Mouse (Mus musculus) neutrophil, adult 5-6 weeks (primary cell): ENCODE measurements around the gene Fam219a. TPM values are rescaled to one million over a fixed set of nuclear protein-coding genes. Genes with fewer than 3 reads are reported as not detected.

Experiments used
- ATAC-seq: fragments of 151-379, 151-347 bp; 2 replicates; pipeline ENCODE4 v1.8.0; 2017; ENCODE audit warnings: mild to moderate bottlenecking, moderate TSS enrichment; ENCODE audit not compliant: insufficient number of reproducible peaks, poor library complexity, low FRiP score, severe bottlenecking; ENCODE audit errors: extremely low read depth
- total RNA-seq: library from RNA; stranded (forward); fragments of 200-1000 nt; gene quantifications from 2 replicates; pipeline ENCODE4 v1.2.3, GENCODE M21; 2017

Gene Fam219a
- total RNA-seq, 1 experiment from 2014 or later: 8.4 TPM

- no peak for ATAC-seq
Observed at GRCm38 (mm10) chr4:41556311-41556953, 12.9 kb downstream of the Fam219a start.

- ATAC-seq: no peak
Observed at GRCm38 (mm10) chr4:41554994-41555663, 14.2 kb downstream of the Fam219a start.

GRCm38 (mm10) chr4:41553116-41553515 is 16.2 kb downstream of the Fam219a start:
- ATAC-seq: no peak

- ATAC-seq: peak; percentile 70; the same call in 1 of the 2 replicates
Observed at GRCm38 (mm10) chr4:41552529-41552928, 16.8 kb downstream of the Fam219a start.

- ATAC-seq: no peak
Observed at GRCm38 (mm10) chr4:41547086-41547485, 22.3 kb downstream of the Fam219a start.

GRCm38 (mm10) chr4:41545985-41546384 is 23.4 kb downstream of the Fam219a start:
- ATAC-seq: no peak

- ATAC-seq: no peak
Observed at GRCm38 (mm10) chr4:41542136-41542535, 27.2 kb downstream of the Fam219a start.

- no peak for ATAC-seq
Observed at GRCm38 (mm10) chr4:41534866-41535265, 34.5 kb downstream of the Fam219a start.

- ATAC-seq: no peak
Observed at GRCm38 (mm10) chr4:41532420-41532819, 36.9 kb downstream of the Fam219a start.

- no peak for ATAC-seq
Observed at GRCm38 (mm10) chr4:41527996-41528395, 41.3 kb downstream of the Fam219a start.

- no peak for ATAC-seq
Observed at GRCm38 (mm10) chr4:41527076-41527475, 42.3 kb downstream of the Fam219a start.

- no peak for ATAC-seq
Observed at GRCm38 (mm10) chr4:41526553-41526952, 42.8 kb downstream of the Fam219a start.

- no peak for ATAC-seq
Observed at GRCm38 (mm10) chr4:41524829-41525228, 44.5 kb downstream of the Fam219a start.

GRCm38 (mm10) chr4:41523839-41524238 is 45.5 kb downstream of the Fam219a start:
- ATAC-seq: no peak

GRCm38 (mm10) chr4:41522788-41523187 is 46.5 kb downstream of the Fam219a start:
- no peak for ATAC-seq

- no peak for ATAC-seq
Observed at GRCm38 (mm10) chr4:41522136-41522535, 47.2 kb downstream of the Fam219a start.

GRCm38 (mm10) chr4:41520641-41521040 is 48.7 kb downstream of the Fam219a start:
- ATAC-seq: no peak

- no peak for ATAC-seq
Observed at GRCm38 (mm10) chr4:41519195-41519594, 50.1 kb downstream of the Fam219a start.

GRCm38 (mm10) chr4:41518349-41518748 is 51.0 kb downstream of the Fam219a start:
- no peak for ATAC-seq

- ATAC-seq: no peak
Observed at GRCm38 (mm10) chr4:41517233-41517632, 52.1 kb downstream of the Fam219a start, which contains the start of gene 1110017D15Rik. Gene 1110017D15Rik, minus strand, starts transcription at chr4:41517333.
